Mouse (Mus musculus) CH12.LX (cell line): Measurements from ENCODE around the gene Ipo7. TPM values are rescaled to one million over a fixed set of nuclear protein-coding genes. Genes with fewer than 3 reads are reported as not detected.
A peak's percentile ranks its signal among the peaks of the same experiment; 100 is the strongest.

Experiments
- DNase-seq: peaks from one replicate; pipeline ENCODE4 v3.0.0-alpha.2; 2013; ENCODE audit errors: extremely low read depth
- H3K27ac ChIP-seq: 2 replicates; pipeline ENCODE4 v1.5.1; 2012; ENCODE audit warnings: low read depth, mild to moderate bottlenecking, control low read depth, moderate library complexity; ENCODE audit not compliant: insufficient read depth
- H3K27me3 ChIP-seq: replicated peaks from 2 replicates; pipeline ENCODE3; 2012; ENCODE audit warnings: inconsistent platforms
- H3K36me3 ChIP-seq, 2 experiments: replicated peaks in 1 of 2; 2 replicates each; pipeline versions ENCODE3 to v1.6.1; 2012; ENCODE audit warnings: inconsistent platforms in 1 of 2, low read length in 1 of 2, mild to moderate bottlenecking in 1 of 2, mixed read lengths in 1 of 2, moderate library complexity in 1 of 2; ENCODE audit not compliant: control insufficient read depth in 1 of 2, insufficient read depth in 1 of 2
- H3K4me1 ChIP-seq, 2 experiments: 2 replicates each; pipeline ENCODE4 v1.6.1; 2012; ENCODE audit warnings: inconsistent platforms in 1 of 2, moderate library complexity in 1 of 2; ENCODE audit not compliant: insufficient read depth in 2 of 2, control insufficient read depth in 1 of 2
- H3K4me2 ChIP-seq: 2 replicates; pipeline ENCODE4 v1.6.1; 2012; ENCODE audit warnings: low read depth, mild to moderate bottlenecking, control low read depth; ENCODE audit not compliant: poor library complexity, insufficient read depth, severe bottlenecking
- H3K4me3 ChIP-seq, 3 experiments: fragments of 150-350 bp in 1 of 3; sonication (generic) in 1 of 3; replicated peaks in 1 of 3; 2 replicates each; pipeline versions ENCODE3 to v1.5.1; 2011 to 2012; ENCODE audit warnings: low read depth in 2 of 3, low read length in 2 of 3, mild to moderate bottlenecking in 2 of 3, moderate library complexity in 2 of 3, control low read depth in 1 of 3, improper control_type of control experiment in 1 of 3, inconsistent platforms in 1 of 3, mixed read lengths in 1 of 3; ENCODE audit not compliant: poor library complexity in 1 of 3
- H3K79me2 ChIP-seq: replicated peaks from 2 replicates; pipeline ENCODE4 v1.6.1; 2012; ENCODE audit warnings: mild to moderate bottlenecking, moderate library complexity; ENCODE audit not compliant: control insufficient read depth, poor library complexity, insufficient read depth, severe bottlenecking; ENCODE audit errors: extremely low read depth
- H3K9ac ChIP-seq: 2 replicates; pipeline ENCODE4 v1.6.1; 2012; ENCODE audit warnings: low read depth, mild to moderate bottlenecking, control low read depth, moderate library complexity; ENCODE audit not compliant: insufficient read depth
- H3K9me3 ChIP-seq: replicated peaks from 2 replicates; pipeline ENCODE3; 2012; ENCODE audit warnings: low read length, inconsistent platforms, mixed read lengths
- BHLHE40 ChIP-seq: IDR thresholded peaks from 2 replicates; pipeline ENCODE4 v1.6.1; 2011; ENCODE audit warnings: mild to moderate bottlenecking, low read depth, low read length, improper control_type of control experiment
- CHD1 ChIP-seq: IDR thresholded peaks from 2 replicates; pipeline ENCODE4 v1.6.1; 2012; ENCODE audit warnings: low read depth, low read length, improper control_type of control experiment, inconsistent platforms
- CHD2 ChIP-seq: IDR thresholded peaks from 2 replicates; pipeline ENCODE4 v1.6.1; 2011; ENCODE audit warnings: low read length, improper control_type of control experiment
- CTCF ChIP-seq, 2 experiments: IDR thresholded peaks in 1 of 2; conservative IDR thresholded peaks in 1 of 2; 2 replicates each; pipeline ENCODE4 v1.5.1; 2011 to 2012; ENCODE audit warnings: low read depth in 2 of 2, low read length in 2 of 2, improper control_type of control experiment in 1 of 2, inconsistent platforms in 1 of 2, mild to moderate bottlenecking in 1 of 2, moderate library complexity in 1 of 2
- E2F4 ChIP-seq: IDR thresholded peaks from 2 replicates; pipeline ENCODE4 v1.6.1; 2011; ENCODE audit warnings: low read depth, low read length, improper control_type of control experiment; ENCODE audit not compliant: insufficient replicate concordance
- ELF1 ChIP-seq: IDR thresholded peaks from 2 replicates; pipeline ENCODE4 v1.6.1; 2014; ENCODE audit warnings: low read depth, mild to moderate bottlenecking, inconsistent platforms, low read length, improper control_type of control experiment
- EP300 ChIP-seq: IDR thresholded peaks from 2 replicates; pipeline ENCODE4 v1.6.1; 2011; ENCODE audit warnings: low read length, improper control_type of control experiment
- ETS1 ChIP-seq: conservative IDR thresholded peaks from 2 replicates; pipeline ENCODE4 v1.6.1; 2012; ENCODE audit warnings: low read depth, mild to moderate bottlenecking, inconsistent platforms, low read length, improper control_type of control experiment, moderate library complexity
- GABPA ChIP-seq: IDR thresholded peaks from 2 replicates; pipeline ENCODE4 v1.6.1; 2012; ENCODE audit warnings: low read depth, low read length, improper control_type of control experiment, inconsistent platforms; ENCODE audit not compliant: insufficient replicate concordance
- HCFC1 ChIP-seq: IDR thresholded peaks from 2 replicates; pipeline ENCODE4 v1.6.1; 2012; ENCODE audit warnings: low read depth, mild to moderate bottlenecking, inconsistent platforms, low read length, improper control_type of control experiment
- IRF4 ChIP-seq: IDR thresholded peaks from 2 replicates; pipeline ENCODE4 v1.6.1; 2014; ENCODE audit warnings: low read depth, mild to moderate bottlenecking, inconsistent platforms, low read length, improper control_type of control experiment
- JUN ChIP-seq: IDR thresholded peaks from 2 replicates; pipeline ENCODE4 v1.6.1; 2011; ENCODE audit warnings: low read depth, mild to moderate bottlenecking, low read length, improper control_type of control experiment, moderate library complexity; ENCODE audit not compliant: insufficient read depth
- JUND ChIP-seq: conservative IDR thresholded peaks from 2 replicates; pipeline ENCODE4 v1.6.1; 2011; ENCODE audit warnings: low read depth, low read length, improper control_type of control experiment
- KAT2A ChIP-seq: IDR thresholded peaks from 2 replicates; pipeline ENCODE4 v1.6.1; 2012; ENCODE audit warnings: low read length, improper control_type of control experiment, inconsistent platforms; ENCODE audit not compliant: insufficient replicate concordance
- MAFK ChIP-seq: IDR thresholded peaks from 2 replicates; pipeline ENCODE4 v1.6.1; 2011; ENCODE audit warnings: low read length, improper control_type of control experiment; ENCODE audit not compliant: insufficient replicate concordance
- MAX ChIP-seq: IDR thresholded peaks from 2 replicates; pipeline ENCODE4 v1.6.1; 2011; ENCODE audit warnings: low read length, improper control_type of control experiment
- MAZ ChIP-seq: IDR thresholded peaks from 2 replicates; pipeline ENCODE4 v1.6.1; 2012; ENCODE audit warnings: low read depth, mild to moderate bottlenecking, inconsistent platforms, low read length, improper control_type of control experiment, moderate library complexity
- MEF2A ChIP-seq: IDR thresholded peaks from 2 replicates; pipeline ENCODE4 v1.6.1; 2014; ENCODE audit warnings: low read depth, mild to moderate bottlenecking, inconsistent platforms, low read length, improper control_type of control experiment, borderline replicate concordance
- MXI1 ChIP-seq: IDR thresholded peaks from 2 replicates; pipeline ENCODE4 v1.6.1; 2011; ENCODE audit warnings: mild to moderate bottlenecking, low read depth, low read length, improper control_type of control experiment
- MYC ChIP-seq: IDR thresholded peaks from 2 replicates; pipeline ENCODE4 v1.6.1; 2011; ENCODE audit warnings: low read depth, mild to moderate bottlenecking, improper control_type of control experiment, low read length
- NELFE ChIP-seq: IDR thresholded peaks from 2 replicates; pipeline ENCODE4 v1.6.1; 2011; ENCODE audit warnings: low read depth, low read length, improper control_type of control experiment
- NRF1 ChIP-seq: IDR thresholded peaks from 2 replicates; pipeline ENCODE4 v1.6.1; 2014; ENCODE audit warnings: low read depth, mild to moderate bottlenecking, inconsistent platforms, low read length, improper control_type of control experiment, moderate library complexity
- PAX5 ChIP-seq: IDR thresholded peaks from 2 replicates; pipeline ENCODE4 v1.6.1; 2012; ENCODE audit warnings: low read length, inconsistent platforms, mixed read lengths
- POLR2A ChIP-seq: IDR thresholded peaks from 2 replicates; pipeline ENCODE4 v1.6.1; 2011; ENCODE audit warnings: low read depth, mild to moderate bottlenecking, improper control_type of control experiment, low read length
- POLR2AphosphoS2 ChIP-seq: IDR thresholded peaks from 2 replicates; pipeline ENCODE4 v1.6.1; 2011; ENCODE audit warnings: low read depth, low read length, improper control_type of control experiment
- RAD21 ChIP-seq: IDR thresholded peaks from 2 replicates; pipeline ENCODE4 v1.6.1; 2011; ENCODE audit warnings: low read depth, mild to moderate bottlenecking, low read length, improper control_type of control experiment, moderate library complexity
- RCOR1 ChIP-seq: conservative IDR thresholded peaks from 2 replicates; pipeline ENCODE4 v1.6.1; 2012; ENCODE audit warnings: low read depth, mild to moderate bottlenecking, inconsistent platforms, low read length, improper control_type of control experiment
- SIN3A ChIP-seq: IDR thresholded peaks from 2 replicates; pipeline ENCODE4 v1.6.1; 2012; ENCODE audit warnings: low read length, improper control_type of control experiment, inconsistent platforms
- SMC3 ChIP-seq: IDR thresholded peaks from 2 replicates; pipeline ENCODE4 v1.6.1; 2011; ENCODE audit warnings: low read depth, low read length, improper control_type of control experiment
- TBP ChIP-seq: conservative IDR thresholded peaks from 2 replicates; pipeline ENCODE4 v1.6.1; 2011; ENCODE audit warnings: low read depth, low read length, improper control_type of control experiment
- TCF12 ChIP-seq: IDR thresholded peaks from 2 replicates; pipeline ENCODE4 v1.6.1; 2014; ENCODE audit warnings: low read depth, mild to moderate bottlenecking, inconsistent platforms, low read length, improper control_type of control experiment
- UBTF ChIP-seq: IDR thresholded peaks from 2 replicates; pipeline ENCODE4 v1.6.1; 2012; ENCODE audit warnings: low read depth, mild to moderate bottlenecking, inconsistent platforms, low read length, improper control_type of control experiment, moderate library complexity
- USF1 ChIP-seq: IDR thresholded peaks from 2 replicates; pipeline ENCODE4 v1.6.1; 2014; ENCODE audit warnings: low read depth, mild to moderate bottlenecking, inconsistent platforms, low read length, improper control_type of control experiment
- USF2 ChIP-seq: conservative IDR thresholded peaks from 2 replicates; pipeline ENCODE4 v1.6.1; 2011; ENCODE audit warnings: low read depth, low read length, improper control_type of control experiment
- ZC3H11A ChIP-seq: IDR thresholded peaks from 2 replicates; pipeline ENCODE4 v1.6.1; 2012; ENCODE audit warnings: low read depth, mild to moderate bottlenecking, inconsistent platforms, low read length, improper control_type of control experiment
- ZKSCAN1 ChIP-seq: IDR thresholded peaks from 2 replicates; pipeline ENCODE4 v1.6.1; 2012; ENCODE audit warnings: low read depth, inconsistent platforms, low read length, improper control_type of control experiment, borderline replicate concordance
- ZMIZ1 ChIP-seq: IDR thresholded peaks from 2 replicates; pipeline ENCODE4 v1.6.1; 2012; ENCODE audit warnings: low read depth, mild to moderate bottlenecking, inconsistent platforms, low read length, improper control_type of control experiment
- ZNF384 ChIP-seq: IDR thresholded peaks from 2 replicates; pipeline ENCODE4 v1.6.1; 2012; ENCODE audit warnings: low read depth, low read length, improper control_type of control experiment, inconsistent platforms
- dilution Hi-C: fragments of 300-500 bp; cut with MboI; formaldehyde crosslinking; loops from 2 replicates; pipeline ENCODE4 v1.14.3; 2020; ENCODE audit warnings: low sequenced_read_pairs; ENCODE audit not compliant: extremely low pct_unique_long_range_greater_than_20kb, extremely low pct_ligation_motif_present
- in situ Hi-C: fragments of 300-500 bp; cut with MboI; formaldehyde crosslinking; loops from 3 replicates; pipeline ENCODE4 v1.14.3; 2019; ENCODE audit warnings: low sequenced_read_pairs, low pct_ligation_motif_present, low pct_unique_long_range_greater_than_20kb, mixed read lengths
- polyA plus RNA-seq: library from polyadenylated mRNA; unstranded; fragments of >175 nt; gene quantifications from 2 replicates; pipeline ENCODE4 v1.2.1, GENCODE M21; 2012; ENCODE audit warnings: low read depth; ENCODE audit not compliant: insufficient read length
- total RNA-seq, 2 experiments: library from RNA; depleted of rRNA; stranded (reverse); fragments of 300-350 nt in 1 of 2; fragments of >200 nt in 1 of 2; gene quantifications; 2 replicates each; pipeline ENCODE4 v1.2.3; 2012 to 2014

The Ipo7 gene
- total RNA-seq (2012; rRNA removed): 126 and 137 TPM in 2 replicates
- 181 and 198 TPM in 2 replicates for total RNA-seq (2014; rRNA removed)
- polyA plus RNA-seq: 183 and 189 TPM in 2 replicates

GRCm38 (mm10) chr7:110018117-110018630 lies at the start of gene Ipo7:
TSS of gene Ipo7 (plus strand) at chr7:110018274.
- Histone ChIP-seq H3K27ac (peak within 1 kb of the TSS; percentile 81), H3K9me3 (peaks cover 5% of the 10 kb centered on the region), H3K36me3 (peaks cover 0 to 10% of the 10 kb centered on the region in 2 experiments), H3K4me2 (peak within 1 kb of the TSS; percentile 55; the same call in 1 of the 2 replicates), H3K79me2 (peaks cover 43% of the 10 kb centered on the region), H3K4me1 (peaks cover 0 to 21% of the 10 kb centered on the region in 2 experiments; a peak in 2 of 4 replicates), H3K27me3 (no peaks in the 10 kb centered on the region), H3K9ac (peak within 1 kb of the TSS; percentile 94), H3K4me3 (peak within 1 kb of the TSS; percentile 93 to 95 (median 94))
- in situ Hi-C loops (no loop called here), dilution Hi-C loops (no loop called here)
- DNase-seq: peak; percentile 90
- peak; percentile 50; the same call in 1 of the 2 replicates for TF ChIP-seq GABPA
- peak; percentile 99 for TF ChIP-seq MAX
- TF ChIP-seq ETS1: no peak
- no peak for TF ChIP-seq MEF2A
- no peak for TF ChIP-seq CTCF (conservative IDR thresholded peaks at IDR 0.05 in 1 of 2, IDR thresholded peaks at IDR 0.05 in 1 of 2; ENCODE audit: low read depth in 2 of 2, low read length in 2 of 2)
- peak; percentile 96 for TF ChIP-seq UBTF
- no peak for TF ChIP-seq CHD2
- TF ChIP-seq POLR2AphosphoS2: peak; percentile 85
- TF ChIP-seq BHLHE40: no peak
- TF ChIP-seq MAZ: no peak
- TF ChIP-seq ZNF384: no peak
- TF ChIP-seq MAFK: no peak
- TF ChIP-seq POLR2A: peak; percentile 99
- TF ChIP-seq NELFE: peak; percentile 98
- peak; percentile 96 for TF ChIP-seq ZMIZ1
- peak; percentile 97 for TF ChIP-seq KAT2A
- TF ChIP-seq EP300: no peak
- no peak for TF ChIP-seq SMC3
- peak; percentile 69 for TF ChIP-seq IRF4
- peak; percentile 86; the same call in 1 of the 2 replicates for TF ChIP-seq E2F4
- TF ChIP-seq RAD21: no peak
- TF ChIP-seq RCOR1: no peak
- TF ChIP-seq ZKSCAN1: no peak
- TF ChIP-seq CHD1: 0 out of 2 replicates have a peak, but pooled peaks have one; percentile 42
- peak; percentile 97 for TF ChIP-seq SIN3A
- peak; percentile 99 for TF ChIP-seq MXI1
- no peak for TF ChIP-seq ZC3H11A
- TF ChIP-seq TBP: peak; percentile 92
- peak; percentile 100 for TF ChIP-seq MYC
- peak; percentile 88 for TF ChIP-seq TCF12
- 0 out of 2 replicates have a peak, but pooled peaks have one; percentile 49 for TF ChIP-seq NRF1
- TF ChIP-seq ELF1: peak; percentile 90
- TF ChIP-seq HCFC1: peak; percentile 99
- no peak for TF ChIP-seq JUND
- peak; percentile 84 for TF ChIP-seq USF1
- TF ChIP-seq PAX5: no peak
- TF ChIP-seq USF2: peak; percentile 76
- no peak for TF ChIP-seq JUN
